Mouse (Mus musculus) skeletal muscle tissue, adult 2 months (tissue): ENCODE measurements around the gene Capzb.

ENCODE experiments used
- DNase-seq: peaks from one replicate; pipeline ENCODE4 v3.0.0-alpha.2; 2012; ENCODE audit warnings: low read depth, low spot score

The Capzb gene

GRCm38 (mm10) chr4:139208236-139209129 is 15.8 kb downstream of the Capzb start:
- DNase-seq, result no peak

GRCm38 (mm10) chr4:139209130-139209840 is 16.6 kb downstream of the Capzb start:
- no peak for DNase-seq

- no peak for DNase-seq
These were observed 19.5 kb downstream of the Capzb start for GRCm38 (mm10) chr4:139211975-139212831.

GRCm38 (mm10) chr4:139213086-139213485 is 20.4 kb downstream of the Capzb start:
- no peak for DNase-seq

GRCm38 (mm10) chr4:139213935-139214371 is 21.3 kb downstream of the Capzb start:
- peak; percentile 73 for DNase-seq

- DNase-seq, result no peak
These were observed 23.9 kb downstream of the Capzb start for GRCm38 (mm10) chr4:139216566-139216965.

GRCm38 (mm10) chr4:139218539-139218938 is 25.8 kb downstream of the Capzb start:
- DNase-seq, result no peak

GRCm38 (mm10) chr4:139219656-139220055 is 27.0 kb downstream of the Capzb start:
- DNase-seq, result no peak

- DNase-seq, result no peak
These were observed 28.3 kb downstream of the Capzb start for GRCm38 (mm10) chr4:139220978-139221377.

- no peak for DNase-seq
These were observed 29.1 kb downstream of the Capzb start for GRCm38 (mm10) chr4:139221837-139222236.

- no peak for DNase-seq
These were observed 32.4 kb downstream of the Capzb start for GRCm38 (mm10) chr4:139225115-139225514.

- DNase-seq, result no peak
These were observed 33.2 kb downstream of the Capzb start for GRCm38 (mm10) chr4:139225944-139226343.

- no peak for DNase-seq
These were observed 34.0 kb downstream of the Capzb start for GRCm38 (mm10) chr4:139226504-139227216.

- no peak for DNase-seq
These were observed 35.2 kb downstream of the Capzb start for GRCm38 (mm10) chr4:139227923-139228322.

GRCm38 (mm10) chr4:139229271-139229670 is 36.6 kb downstream of the Capzb start:
- DNase-seq, result no peak

- no peak for DNase-seq
These were observed 37.8 kb downstream of the Capzb start for GRCm38 (mm10) chr4:139230376-139231120.

GRCm38 (mm10) chr4:139231163-139231562 is 38.5 kb downstream of the Capzb start:
- DNase-seq, result no peak

- DNase-seq, result peak; percentile 80
These were observed 39.9 kb downstream of the Capzb start for GRCm38 (mm10) chr4:139232479-139233145.

- no peak for DNase-seq
These were observed 40.4 kb downstream of the Capzb start for GRCm38 (mm10) chr4:139233146-139233495.

- no peak for DNase-seq
These were observed 41.1 kb downstream of the Capzb start for GRCm38 (mm10) chr4:139233755-139234254.
